Mouse (Mus musculus) intestine, postnatal 0 days (tissue): ENCODE results near the gene Gm7075. TPM values are rescaled to one million over a fixed set of nuclear protein-coding genes. Genes with fewer than 3 reads are reported as not detected.
A peak's percentile ranks its signal among the peaks of the same experiment; 100 is the strongest.

Experiments
- ATAC-seq: fragments of 200-750 bp; cut with Nextera tagmentation; 2 replicates; pipeline ENCODE4 v1.8.0; 2017; ENCODE audit warnings: mild to moderate bottlenecking, moderate TSS enrichment, moderate library complexity
- H3K27ac ChIP-seq: fragments of 300-500 bp; sonication (generic); 2 replicates; pipeline ENCODE4 v1.5.1; 2014; ENCODE audit warnings: mild to moderate bottlenecking, low read depth, low read length, moderate library complexity
- H3K27me3 ChIP-seq: fragments of 300-500 bp; sonication (generic); replicated peaks from 2 replicates; pipeline ENCODE4 v1.6.1; 2014; ENCODE audit warnings: low read length, mixed read lengths; ENCODE audit not compliant: control insufficient read depth, insufficient read depth
- H3K36me3 ChIP-seq: fragments of 300-500 bp; sonication (generic); 2 replicates; pipeline ENCODE4 v1.6.1; 2014; ENCODE audit warnings: mild to moderate bottlenecking, moderate library complexity; ENCODE audit not compliant: control insufficient read depth, insufficient read depth
- H3K4me1 ChIP-seq: fragments of 300-500 bp; sonication (generic); replicated peaks from 2 replicates; pipeline ENCODE4 v1.6.1; 2014; ENCODE audit warnings: antibody characterized with exemption, low read length, mixed read lengths; ENCODE audit not compliant: control insufficient read depth, insufficient read depth
- H3K4me2 ChIP-seq: fragments of 300-500 bp; sonication (generic); replicated peaks from 2 replicates; pipeline ENCODE4 v1.6.1; 2014; ENCODE audit warnings: low read depth, mild to moderate bottlenecking, moderate library complexity
- H3K4me3 ChIP-seq: fragments of 300-500 bp; sonication (generic); 2 replicates; pipeline ENCODE4 v1.5.1; 2014; ENCODE audit warnings: low read depth, low read length
- H3K9ac ChIP-seq: fragments of 300-500 bp; sonication (generic); 2 replicates; pipeline ENCODE4 v1.6.1; 2014; ENCODE audit warnings: mild to moderate bottlenecking, low read depth, low read length
- H3K9me3 ChIP-seq: fragments of 300-500 bp; sonication (generic); 2 replicates; pipeline ENCODE4 v1.6.1; 2016; ENCODE audit warnings: mixed run types; ENCODE audit not compliant: control insufficient read depth
- CTCF ChIP-seq: sonication (generic); IDR thresholded peaks from 2 replicates; pipeline ENCODE4 v1.5.1; 2016; ENCODE audit warnings: low read depth, mild to moderate bottlenecking, control low read depth, antibody characterized with exemption, moderate library complexity
- WGBS: fragments of 180-500 bp; shearing (Covaris S2); extraction: QIAGEN DNeasy Blood & Tissue Kit; methylation state at CpG from one replicate; pipeline ENCODE4 v1.1.7; 2014; 5-methylcytosine and 5-hydroxymethylcytosine counted together
- polyA plus RNA-seq: library from polyadenylated mRNA; unstranded; fragments of >200 nt; fragmentation: Nextera tagmentation; extraction: Ambion mirVana; gene quantifications from 2 replicates; pipeline ENCODE4 v1.2.1, GENCODE M21; 2015

The Gm7075 gene
- polyA plus RNA-seq, 1 experiment from 2014 or later = not detected

GRCm38 (mm10) chr10:63439694-63440228, 18.2 kb upstream of the Gm7075 start:
- Histone ChIP-seq H3K4me3 (no peak overlapping the region), H3K4me1 (no peaks in the 10 kb centered on the region), H3K27ac (no peak overlapping the region), H3K9me3 (no peaks in the 10 kb centered on the region), H3K4me2 (no peak overlapping the region), H3K27me3 (no peaks in the 10 kb centered on the region), H3K9ac (no peak overlapping the region), H3K36me3 (no peaks in the 10 kb centered on the region)
- WGBS = 59% methylated on average over 7 of the region's 7 CpGs
- no peak for ATAC-seq
- no peak for TF ChIP-seq CTCF

- Histone ChIP-seq H3K9ac (no peak overlapping the region), H3K9me3 (no peaks in the 10 kb centered on the region), H3K36me3 (no peaks in the 10 kb centered on the region), H3K27ac (no peak overlapping the region), H3K4me3 (no peak overlapping the region), H3K27me3 (no peaks in the 10 kb centered on the region), H3K4me1 (no peaks in the 10 kb centered on the region), H3K4me2 (no peak overlapping the region)
- ATAC-seq = no peak
- no peak for TF ChIP-seq CTCF
These were observed 17.2 kb upstream of the Gm7075 start for GRCm38 (mm10) chr10:63438736-63439262.

DNA sequence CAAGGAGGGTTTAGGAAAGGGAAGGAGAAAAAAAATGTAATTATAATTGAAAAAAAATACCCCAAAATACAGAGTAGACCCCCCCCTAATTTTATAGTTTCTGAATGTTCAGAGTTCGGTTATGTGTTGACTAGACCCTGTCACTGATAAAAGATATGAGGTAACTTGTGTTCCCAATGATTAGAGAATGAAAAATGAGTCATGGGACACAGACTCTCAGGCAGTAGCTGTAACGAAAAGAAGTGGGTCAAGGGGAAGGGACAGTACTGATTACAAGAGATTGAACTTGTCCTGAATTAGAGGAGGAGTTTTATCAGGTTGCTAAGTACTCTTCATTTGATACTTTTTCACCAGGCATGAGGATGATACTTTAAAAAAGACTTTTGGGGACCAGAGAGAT, 11.3 kb upstream of the Gm7075 start:
- no peak for TF ChIP-seq CTCF
- no peak overlapping the region for H3K27ac ChIP-seq
- H3K9ac ChIP-seq = no peak overlapping the region
- no peak overlapping the region for H3K4me3 ChIP-seq
- no peaks in the 10 kb centered on the region for H3K27me3 ChIP-seq
- no peaks in the 10 kb centered on the region for H3K9me3 ChIP-seq
- H3K4me2 ChIP-seq = no peak overlapping the region
- no peaks in the 10 kb centered on the region for H3K36me3 ChIP-seq
- H3K4me1 ChIP-seq = no peaks in the 10 kb centered on the region
- 53% methylated on average over 2 of the region's 2 CpGs for WGBS
- ATAC-seq = no peak

GRCm38 (mm10) chr10:63432099-63432498, 10.5 kb upstream of the Gm7075 start:
- no peak for TF ChIP-seq CTCF
- no peak for ATAC-seq
- no peaks in the 10 kb centered on the region for H3K27me3 ChIP-seq
- 88% methylated on average over 8 of the region's 8 CpGs for WGBS
- no peak overlapping the region for H3K4me3 ChIP-seq
- H3K9ac ChIP-seq = no peak overlapping the region
- no peaks in the 10 kb centered on the region for H3K9me3 ChIP-seq
- no peaks in the 10 kb centered on the region for H3K36me3 ChIP-seq
- no peak overlapping the region for H3K4me2 ChIP-seq
- H3K4me1 ChIP-seq = no peaks in the 10 kb centered on the region
- no peak overlapping the region for H3K27ac ChIP-seq

GRCm38 (mm10) chr10:63431221-63431736, 9.7 kb upstream of the Gm7075 start:
- Histone ChIP-seq H3K9ac (no peak overlapping the region), H3K36me3 (no peaks in the 10 kb centered on the region), H3K4me2 (no peak overlapping the region), H3K27me3 (no peaks in the 10 kb centered on the region), H3K9me3 (no peaks in the 10 kb centered on the region), H3K4me1 (no peaks in the 10 kb centered on the region), H3K4me3 (no peak overlapping the region), H3K27ac (no peak overlapping the region)
- TF ChIP-seq CTCF = peak; percentile 17; the same call in 1 of the 2 replicates
- ATAC-seq = no peak
- 92% methylated on average over 7 of the region's 7 CpGs for WGBS

DNA sequence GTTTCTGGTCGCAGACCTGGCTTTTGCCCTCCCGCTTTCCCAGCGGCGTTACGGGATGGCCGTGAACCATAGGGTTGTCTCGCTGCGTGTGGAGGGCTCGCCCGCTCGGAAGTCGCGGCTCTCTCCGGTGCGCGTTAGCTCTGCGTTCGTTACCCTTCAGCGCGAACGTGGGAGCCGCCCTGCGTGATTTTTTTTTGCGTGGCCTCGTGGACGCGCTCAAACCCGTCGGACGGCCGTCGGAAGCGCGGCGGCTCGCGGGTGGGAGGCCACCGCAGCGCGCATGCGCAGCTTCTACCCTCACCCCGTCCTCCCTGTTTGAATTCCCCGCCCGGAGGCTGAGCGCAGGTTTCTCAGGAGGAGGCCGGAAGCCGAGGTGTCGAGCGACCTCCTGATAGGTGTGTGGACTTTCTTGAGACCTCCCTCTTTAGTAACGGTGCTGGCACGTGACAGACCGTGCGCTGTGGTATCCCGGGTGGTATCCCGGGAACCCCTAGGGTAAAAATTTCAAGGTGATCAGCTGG, 8.3 kb upstream of the Gm7075 start, which contains the start of gene Ctnna3:
Ctnna3 (plus strand) TSS at position 314 of the 521 bp plus-strand sequence.
- Histone ChIP-seq H3K27ac (peak within 1 kb of the TSS; percentile 66), H3K4me3 (peak within 1 kb of the TSS; percentile 96), H3K9ac (peak within 1 kb of the TSS; percentile 71), H3K4me2 (peak within 1 kb of the TSS; percentile 66), H3K36me3 (no peaks in the 10 kb centered on the region), H3K27me3 (no peaks in the 10 kb centered on the region), H3K4me1 (no peaks in the 10 kb centered on the region), H3K9me3 (no peaks in the 10 kb centered on the region)
- under 1% methylated on average over 55 of the region's 55 CpGs for WGBS
- peak; percentile 92 for ATAC-seq
- no peak for TF ChIP-seq CTCF
